Comparison of ENCODE assay signal across 22 mouse cellular contexts in the genomic region with DNA sequence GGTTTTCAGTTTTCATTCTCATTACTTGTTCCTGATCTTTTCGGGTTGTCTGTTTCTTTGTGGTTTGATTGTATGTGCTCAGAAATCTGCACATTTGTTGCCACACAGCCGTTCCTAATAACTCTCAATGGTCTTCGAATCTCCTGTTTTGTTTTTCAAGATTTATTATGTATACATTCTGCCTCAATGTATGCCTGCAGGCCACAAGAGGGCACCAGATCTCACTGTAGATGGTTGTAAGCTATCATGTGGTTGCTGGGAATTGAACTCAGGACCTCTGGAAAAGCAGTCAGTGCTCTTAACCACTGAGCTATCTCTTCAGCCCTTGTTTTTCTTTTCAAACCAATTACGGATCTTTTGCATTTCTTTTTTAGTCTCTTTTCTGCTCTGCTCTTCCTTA. TPM values are rescaled to one million over a fixed set of nuclear protein-coding genes. Genes with fewer than 3 reads are reported as not detected.
A peak's percentile ranks its signal among the peaks of the same experiment; 100 is the strongest.
DNase-seq lines count a peak whose midpoint lies in the region; ATAC-seq and TF ChIP-seq lines count a peak whose summit lies in the region.
"Had no signal": no experiment of that assay in that cellular context is flagged by ENCODE, and none has a peak within 500 bp of the region (broad histone marks: within the 10 kb centered on the region; RNA-seq: fewer than 3 reads in every experiment).

No protein-coding gene starts in this region.

- WGBS in intestine, postnatal 0 days: 79% methylated on average over 4 of the region's 4 CpGs
- 78% methylated on average over 4 of the region's 4 CpGs for whole genome bisulfite sequencing in intestine, embryonic 15.5 days
- 92% methylated on average over 4 of the region's 4 CpGs for WGBS in thymus, adult 2 months

- no peaks in the 10 kb centered on the region for H3K27me3 ChIP-seq in intestine, postnatal 0 days (replicated peaks; ENCODE audit: control insufficient read depth, insufficient read depth, low read length)
- H3K27me3 ChIP-seq in intestine, embryonic 15.5 days (replicated peaks): no peaks in the 10 kb centered on the region
- no peaks in the 10 kb centered on the region for H3K27me3 ChIP-seq in thymus, adult 2 months (ENCODE audit: control insufficient read depth, insufficient read depth, low read length)
- H3K27me3 ChIP-seq: embryonic facial prominence, embryonic 12.5 days had no signal

- H3K9me3 ChIP-seq in intestine, postnatal 0 days (ENCODE audit: control insufficient read depth): no peaks in the 10 kb centered on the region
- H3K9me3 ChIP-seq in intestine, embryonic 15.5 days: no peaks in the 10 kb centered on the region
- H3K9me3 ChIP-seq: embryonic facial prominence, embryonic 12.5 days; midbrain, embryonic 10.5 days had no signal

- H3K36me3 ChIP-seq in intestine, postnatal 0 days (ENCODE audit: control insufficient read depth, insufficient read depth): no peaks in the 10 kb centered on the region
- no peaks in the 10 kb centered on the region for H3K36me3 ChIP-seq in intestine, embryonic 15.5 days
- no peaks in the 10 kb centered on the region for H3K36me3 ChIP-seq in thymus, adult 2 months (ENCODE audit: control insufficient read depth, insufficient read depth, low read length)
- H3K36me3 ChIP-seq: embryonic facial prominence, embryonic 12.5 days; midbrain, embryonic 10.5 days had no signal

- DNase-seq in 416B (ENCODE audit: low read depth) (peak; percentile 12), A20 (ENCODE audit: low read depth, low spot score) (peak; percentile 16), ZHBTc4 (ENCODE audit: low read depth, low spot score) (peak; percentile 31)
- no peak for DNase-seq in thymus, adult 2 months
- no peak for DNase-seq in kidney, postnatal 4 days
- DNase-seq: adrenal gland, postnatal 25 days; cerebellum, adult 11 months; cerebellum, postnatal 10 days; heart, postnatal 10 days; kidney, adult 11 months; kidney, postnatal 10 days had no signal

- ATAC-seq in intestine, postnatal 0 days: no peak
- ATAC-seq in intestine, embryonic 15.5 days: no peak
- ATAC-seq: forebrain, embryonic 16.5 days had no signal

- no peak overlapping the region for H3K4me3 ChIP-seq in intestine, postnatal 0 days (ENCODE audit: low read depth, low read length)
- H3K4me3 ChIP-seq in intestine, embryonic 15.5 days (replicated peaks): no peak overlapping the region
- no peak overlapping the region for H3K4me3 ChIP-seq in thymus, adult 2 months (ENCODE audit: control insufficient read depth, insufficient read depth, low read length)
- H3K4me3 ChIP-seq: embryonic facial prominence, embryonic 12.5 days; erythroblast, embryonic 14.5 days; midbrain, embryonic 10.5 days had no signal

- TF ChIP-seq CTCF in intestine, postnatal 0 days (IDR thresholded peaks at IDR 0.05; ENCODE audit: low read depth): peak; percentile 40
- no peak for TF ChIP-seq CTCF in thymus, adult 2 months (IDR thresholded peaks at IDR 0.05; ENCODE audit: borderline replicate concordance, control insufficient read depth, extremely low read depth, insufficient read depth, low read length, poor library complexity)

- no peak overlapping the region for H3K9ac ChIP-seq in intestine, postnatal 0 days (ENCODE audit: low read depth, low read length)
- H3K9ac ChIP-seq in intestine, embryonic 15.5 days: no peak overlapping the region
- H3K9ac ChIP-seq: embryonic facial prominence, embryonic 12.5 days; hindbrain, embryonic 14.5 days had no signal

- no peak for TF ChIP-seq POLR2A in thymus, adult 2 months (IDR thresholded peaks at IDR 0.05; ENCODE audit: control insufficient read depth, extremely low read depth, insufficient read depth, low read length, poor library complexity)

- H3K4me2 ChIP-seq in intestine, postnatal 0 days (replicated peaks; ENCODE audit: low read depth): no peak overlapping the region
- H3K4me2 ChIP-seq in intestine, embryonic 15.5 days (replicated peaks): no peak overlapping the region
- H3K4me2 ChIP-seq: embryonic facial prominence, embryonic 12.5 days; heart, embryonic 11.5 days; hindbrain, embryonic 14.5 days; liver, embryonic 11.5 days had no signal

- H3K27ac ChIP-seq in intestine, postnatal 0 days (ENCODE audit: low read depth, low read length): no peak overlapping the region
- H3K27ac ChIP-seq in intestine, embryonic 15.5 days: no peak overlapping the region
- no peak overlapping the region for H3K27ac ChIP-seq in thymus, adult 2 months (ENCODE audit: control insufficient read depth, insufficient read depth, low read length)
- H3K27ac ChIP-seq: embryonic facial prominence, embryonic 12.5 days; hindbrain, embryonic 14.5 days; macrophage; midbrain, embryonic 10.5 days had no signal

- no peaks in the 10 kb centered on the region for H3K4me1 ChIP-seq in intestine, postnatal 0 days (replicated peaks; ENCODE audit: control insufficient read depth, insufficient read depth, low read length)
- no peaks in the 10 kb centered on the region for H3K4me1 ChIP-seq in intestine, embryonic 15.5 days (replicated peaks)
- H3K4me1 ChIP-seq in thymus, adult 2 months (replicated peaks; ENCODE audit: control insufficient read depth, insufficient read depth, low read length): no peaks in the 10 kb centered on the region
- H3K4me1 ChIP-seq: embryonic facial prominence, embryonic 12.5 days had no signal

RNA-seq across cellular contexts. Expression of gene Bmp8b, which starts 18.6 kb away (rescaled TPM):
- polyA plus RNA-seq in intestine, postnatal 0 days (2015; fragmentation: Nextera tagmentation; extraction: Ambion mirVana): 0.30 and 0.41 TPM in 2 replicates
- polyA plus RNA-seq in intestine, embryonic 15.5 days (2015; fragmentation: Nextera tagmentation; extraction: Ambion mirVana): 0.27 and 0.44 TPM in 2 replicates
- 0.05 and 0.17 TPM in 2 replicates for polyA plus RNA-seq in thymus, adult 2 months (2012; rRNA removed)
- polyA plus RNA-seq: erythroblast, embryonic 14.5 days; heart, embryonic 11.5 days; macrophage had no signal

RNA-seq across cellular contexts. Expression of gene Oxct2b, which starts 29.7 kb away (rescaled TPM):
- 0.31 and 0.52 TPM in 2 replicates for polyA plus RNA-seq in intestine, postnatal 0 days (2015; fragmentation: Nextera tagmentation; extraction: Ambion mirVana)
- 0.11 TPM in 1 of 2 replicates, not detected in the other for polyA plus RNA-seq in intestine, embryonic 15.5 days (2015; fragmentation: Nextera tagmentation; extraction: Ambion mirVana)
- 0.15 TPM in 1 of 2 replicates, not detected in the other for polyA plus RNA-seq in thymus, adult 2 months (2012; rRNA removed)
- polyA plus RNA-seq: erythroblast, embryonic 14.5 days; heart, embryonic 11.5 days; liver, embryonic 11.5 days; lung, embryonic 16.5 days; macrophage had no signal

RNA-seq across cellular contexts. Expression of gene Ppie, which starts 53.4 kb away (rescaled TPM):
- polyA plus RNA-seq in intestine, postnatal 0 days (2015; fragmentation: Nextera tagmentation; extraction: Ambion mirVana): 30.9 and 31.5 TPM in 2 replicates
- polyA plus RNA-seq in intestine, embryonic 15.5 days (2015; fragmentation: Nextera tagmentation; extraction: Ambion mirVana): 86.6 and 93.3 TPM in 2 replicates
- 24.8 and 26.1 TPM in 2 replicates for polyA plus RNA-seq in thymus, adult 2 months (2012; rRNA removed)

Comparison
In these comparisons a context has a peak if more than half of its experiments do, and no peak if none do; other contexts are left out.
1. DNase-seq: peak in 416B (single experiment), A20 (single experiment) and ZHBTc4 (single experiment); none in thymus, adult 2 months (single experiment) and kidney, postnatal 4 days (0 of 2).